Mouse (Mus musculus): ENCODE measurements around the gene Gm44973. TPM values are rescaled to one million over a fixed set of nuclear protein-coding genes. Genes with fewer than 3 reads are reported as not detected.
A peak's percentile ranks its signal among the peaks of the same experiment; 100 is the strongest.

Gm44973 gene
- polyA plus RNA-seq, 1 experiment from 2014 or later = not detected

DNA sequence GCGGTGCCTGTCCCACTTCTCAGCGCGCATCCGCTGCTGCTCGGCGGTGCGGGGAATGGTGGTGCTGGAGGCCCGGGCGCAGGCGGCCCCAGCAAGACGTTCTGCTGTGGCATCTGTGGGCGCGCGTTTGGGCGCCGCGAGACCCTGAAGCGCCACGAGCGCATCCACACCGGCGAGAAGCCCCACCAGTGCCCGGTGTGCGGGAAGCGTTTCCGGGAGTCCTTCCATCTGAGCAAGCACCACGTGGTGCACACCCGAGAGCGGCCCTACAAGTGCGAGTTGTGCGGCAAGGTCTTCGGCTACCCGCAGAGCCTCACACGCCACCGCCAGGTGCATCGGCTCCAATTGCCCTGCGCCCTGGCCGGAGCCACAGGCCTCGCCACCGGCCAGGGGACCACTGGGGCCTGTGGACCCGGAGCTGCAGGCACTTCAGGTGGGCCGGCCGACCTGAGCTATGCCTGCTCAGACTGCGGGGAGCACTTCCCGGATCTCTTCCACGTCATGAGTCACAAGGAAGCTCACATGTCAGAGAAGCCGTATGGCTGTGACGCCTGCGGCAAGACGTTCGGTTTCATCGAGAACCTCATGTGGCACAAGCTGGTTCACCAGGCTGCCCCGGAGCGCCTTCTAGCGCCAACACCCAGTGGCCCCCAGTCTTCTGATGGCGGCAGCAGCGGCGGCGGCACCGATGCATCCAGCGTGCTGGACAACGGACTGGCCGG lies 15.4 kb downstream of the Gm44973 start:
- Histone ChIP-seq H3K27ac (replicated peaks in 1 of 2; ENCODE audit: control insufficient read depth in 1 of 2, insufficient read depth in 1 of 2, low read depth in 2 of 2, low read length in 2 of 2) (no peak overlapping the region), H3K27me3 (ENCODE audit: control insufficient read depth, insufficient read depth, low read length) (no peaks in the 10 kb centered on the region), H3K9ac (ENCODE audit: low read length) (no peak overlapping the region), H3K4me1 (ENCODE audit: control insufficient read depth in 2 of 2, insufficient read depth in 2 of 2, low read length in 2 of 2) (no peaks in the 10 kb centered on the region), H3K4me3 (ENCODE audit: control insufficient read depth in 1 of 2, insufficient read depth in 1 of 2, low read depth in 1 of 2, low read length in 2 of 2) (no peak overlapping the region), H3K36me3 (ENCODE audit: control insufficient read depth, insufficient read depth, low read length) (peaks cover 95% of the 10 kb centered on the region), H3K4me2 (ENCODE audit: low read length) (no peak overlapping the region), H3K9me3 (ENCODE audit: control insufficient read depth, low read length) (peaks cover 35% of the 10 kb centered on the region)
- 0 out of 2 replicates have a peak, but pooled peaks have one; percentile 9 for ATAC-seq (ENCODE audit: insufficient number of reproducible peaks, insufficient read depth, low FRiP score, low read depth)
- 81% methylated on average over 63 of the region's 63 CpGs for WGBS

DNA sequence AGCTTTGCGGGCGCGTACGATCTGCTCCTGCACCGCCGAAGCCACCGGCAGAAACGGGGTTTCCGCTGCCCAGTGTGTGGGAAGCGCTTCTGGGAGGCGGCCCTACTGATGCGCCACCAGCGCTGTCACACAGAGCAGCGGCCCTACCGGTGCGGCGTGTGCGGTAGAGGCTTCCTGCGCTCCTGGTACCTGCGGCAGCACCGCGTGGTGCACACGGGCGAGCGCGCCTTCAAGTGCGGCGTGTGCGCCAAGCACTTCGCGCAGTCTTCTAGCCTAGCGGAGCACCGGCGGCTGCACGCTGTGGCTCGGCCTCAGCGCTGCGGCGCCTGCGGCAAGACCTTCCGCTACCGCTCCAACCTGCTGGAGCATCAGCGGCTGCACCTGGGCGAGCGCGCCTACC lies 16.2 kb downstream of the Gm44973 start:
- Histone ChIP-seq H3K27ac (replicated peaks in 1 of 2; ENCODE audit: control insufficient read depth in 1 of 2, insufficient read depth in 1 of 2, low read depth in 2 of 2, low read length in 2 of 2) (no peak overlapping the region), H3K4me2 (ENCODE audit: low read length) (no peak overlapping the region), H3K4me3 (ENCODE audit: control insufficient read depth in 1 of 2, insufficient read depth in 1 of 2, low read depth in 1 of 2, low read length in 2 of 2) (no peak overlapping the region), H3K36me3 (ENCODE audit: control insufficient read depth, insufficient read depth, low read length) (peaks cover 94% of the 10 kb centered on the region), H3K9me3 (ENCODE audit: control insufficient read depth, low read length) (peaks cover 35% of the 10 kb centered on the region), H3K27me3 (ENCODE audit: control insufficient read depth, insufficient read depth, low read length) (no peaks in the 10 kb centered on the region), H3K9ac (ENCODE audit: low read length) (no peak overlapping the region), H3K4me1 (ENCODE audit: control insufficient read depth in 2 of 2, insufficient read depth in 2 of 2, low read length in 2 of 2) (no peaks in the 10 kb centered on the region)
- no peak for ATAC-seq (ENCODE audit: insufficient number of reproducible peaks, insufficient read depth, low FRiP score, low read depth)
- WGBS = 82% methylated on average over 45 of the region's 46 CpGs

DNA sequence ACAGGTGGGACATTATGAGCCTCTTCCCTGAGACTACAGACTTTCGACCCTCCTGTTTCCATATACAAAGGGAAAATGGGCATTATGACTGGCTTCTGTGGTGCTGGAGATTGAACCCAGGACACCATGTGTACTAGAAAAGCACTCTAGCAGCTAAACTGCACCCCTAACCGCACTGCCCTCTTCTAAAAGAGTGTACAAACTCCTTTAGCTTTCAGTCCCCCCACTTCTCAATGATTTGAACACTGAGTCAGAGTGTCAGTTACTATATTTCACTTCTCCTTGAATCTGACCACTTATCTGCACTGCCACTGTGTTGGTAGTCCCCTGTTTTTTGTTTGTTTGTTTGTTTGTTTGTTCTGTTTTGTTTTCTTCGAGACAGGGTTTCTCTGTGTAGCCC lies 18.5 kb downstream of the Gm44973 start, which contains the start of gene 4632433K11Rik:
4632433K11Rik (plus strand) TSS at position 301 of the 400 bp plus-strand sequence.
- no peak within 1 kb of the TSS for H3K9ac ChIP-seq (ENCODE audit: low read length)
- no peak within 1 kb of the TSS for H3K4me2 ChIP-seq (ENCODE audit: low read length)
- WGBS = 87% methylated on average over 3 of the region's 3 CpGs
- no peak for ATAC-seq (ENCODE audit: insufficient number of reproducible peaks, insufficient read depth, low FRiP score, low read depth)
- peaks cover 35% of the 10 kb centered on the region for H3K9me3 ChIP-seq (ENCODE audit: control insufficient read depth, low read length)
- no peak within 1 kb of the TSS for H3K27ac ChIP-seq (replicated peaks in 1 of 2; ENCODE audit: control insufficient read depth in 1 of 2, insufficient read depth in 1 of 2, low read depth in 2 of 2, low read length in 2 of 2)
- peaks cover 73% of the 10 kb centered on the region for H3K36me3 ChIP-seq (ENCODE audit: control insufficient read depth, insufficient read depth, low read length)
- peaks cover 2 to 7% of the 10 kb centered on the region in 2 experiments; a peak in 3 of 4 replicates for H3K4me1 ChIP-seq (ENCODE audit: control insufficient read depth in 2 of 2, insufficient read depth in 2 of 2, low read length in 2 of 2)
- no peaks in the 10 kb centered on the region for H3K27me3 ChIP-seq (ENCODE audit: control insufficient read depth, insufficient read depth, low read length)
- H3K4me3 ChIP-seq (ENCODE audit: control insufficient read depth in 1 of 2, insufficient read depth in 1 of 2, low read depth in 1 of 2, low read length in 2 of 2) = no peak within 1 kb of the TSS

DNA sequence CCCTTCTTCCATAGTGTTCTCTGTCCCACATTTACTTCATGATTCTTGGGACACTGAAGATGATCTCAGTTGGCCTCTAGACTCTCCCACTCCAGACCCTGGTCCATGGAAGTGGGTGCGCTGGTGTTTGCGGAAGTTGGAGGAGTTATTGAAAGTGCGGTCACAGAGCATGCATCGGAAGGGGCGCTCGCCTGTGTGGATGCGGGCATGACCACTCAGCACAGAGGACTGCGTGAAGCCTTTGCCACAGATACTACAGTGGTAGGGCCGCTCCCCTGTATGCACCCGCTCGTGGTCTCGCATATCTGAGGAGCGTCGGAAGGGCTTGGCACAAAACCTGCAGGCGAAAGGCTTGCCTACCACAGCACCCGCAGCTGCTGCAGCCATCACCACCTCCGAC lies 20.3 kb downstream of the Gm44973 start:
- Histone ChIP-seq H3K4me3 (ENCODE audit: control insufficient read depth in 1 of 2, insufficient read depth in 1 of 2, low read depth in 1 of 2, low read length in 2 of 2) (no peak overlapping the region), H3K4me2 (ENCODE audit: low read length) (no peak overlapping the region), H3K27me3 (ENCODE audit: control insufficient read depth, insufficient read depth, low read length) (no peaks in the 10 kb centered on the region), H3K4me1 (ENCODE audit: control insufficient read depth in 2 of 2, insufficient read depth in 2 of 2, low read length in 2 of 2) (peaks cover 2 to 11% of the 10 kb centered on the region in 2 experiments; a peak in 3 of 4 replicates), H3K9me3 (ENCODE audit: control insufficient read depth, low read length) (peaks cover 18% of the 10 kb centered on the region), H3K9ac (ENCODE audit: low read length) (no peak overlapping the region), H3K36me3 (ENCODE audit: control insufficient read depth, insufficient read depth, low read length) (peaks cover 55% of the 10 kb centered on the region), H3K27ac (replicated peaks in 1 of 2; ENCODE audit: control insufficient read depth in 1 of 2, insufficient read depth in 1 of 2, low read depth in 2 of 2, low read length in 2 of 2) (no peak overlapping the region)
- no peak for ATAC-seq (ENCODE audit: insufficient number of reproducible peaks, insufficient read depth, low FRiP score, low read depth)
- WGBS = 95% methylated on average over 17 of the region's 17 CpGs

DNA sequence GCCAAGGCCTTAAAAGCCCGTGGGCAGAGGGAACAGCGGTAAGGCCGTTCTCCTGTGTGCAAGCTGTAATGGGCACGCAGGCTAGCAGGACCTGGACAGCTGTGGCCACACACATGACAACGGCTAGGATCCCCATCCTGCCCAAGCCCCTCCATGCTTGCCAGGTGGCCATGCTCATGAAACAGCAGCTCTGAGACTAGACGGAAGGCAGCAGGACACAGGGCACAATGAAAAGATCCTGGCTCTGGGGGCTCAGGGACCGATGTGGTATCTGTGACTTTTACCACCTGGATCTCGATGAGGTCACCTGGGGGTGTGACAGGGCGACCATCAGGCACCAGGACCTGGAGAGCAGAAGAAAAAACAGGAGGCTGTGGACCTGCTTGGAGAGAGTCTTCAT lies 20.8 kb downstream of the Gm44973 start:
- H3K4me2 ChIP-seq (ENCODE audit: low read length) = no peak overlapping the region
- H3K4me3 ChIP-seq (ENCODE audit: control insufficient read depth in 1 of 2, insufficient read depth in 1 of 2, low read depth in 1 of 2, low read length in 2 of 2) = no peak overlapping the region
- H3K27ac ChIP-seq (replicated peaks in 1 of 2; ENCODE audit: control insufficient read depth in 1 of 2, insufficient read depth in 1 of 2, low read depth in 2 of 2, low read length in 2 of 2) = no peak overlapping the region
- ATAC-seq (ENCODE audit: insufficient number of reproducible peaks, insufficient read depth, low FRiP score, low read depth) = no peak
- peaks cover 13% of the 10 kb centered on the region for H3K9me3 ChIP-seq (ENCODE audit: control insufficient read depth, low read length)
- H3K9ac ChIP-seq (ENCODE audit: low read length) = no peak overlapping the region
- no peaks in the 10 kb centered on the region for H3K27me3 ChIP-seq (ENCODE audit: control insufficient read depth, insufficient read depth, low read length)
- peaks cover 2 to 11% of the 10 kb centered on the region in 2 experiments; a peak in 3 of 4 replicates for H3K4me1 ChIP-seq (ENCODE audit: control insufficient read depth in 2 of 2, insufficient read depth in 2 of 2, low read length in 2 of 2)
- 94% methylated on average over 9 of the region's 9 CpGs for WGBS
- peaks cover 51% of the 10 kb centered on the region for H3K36me3 ChIP-seq (ENCODE audit: control insufficient read depth, insufficient read depth, low read length)

DNA sequence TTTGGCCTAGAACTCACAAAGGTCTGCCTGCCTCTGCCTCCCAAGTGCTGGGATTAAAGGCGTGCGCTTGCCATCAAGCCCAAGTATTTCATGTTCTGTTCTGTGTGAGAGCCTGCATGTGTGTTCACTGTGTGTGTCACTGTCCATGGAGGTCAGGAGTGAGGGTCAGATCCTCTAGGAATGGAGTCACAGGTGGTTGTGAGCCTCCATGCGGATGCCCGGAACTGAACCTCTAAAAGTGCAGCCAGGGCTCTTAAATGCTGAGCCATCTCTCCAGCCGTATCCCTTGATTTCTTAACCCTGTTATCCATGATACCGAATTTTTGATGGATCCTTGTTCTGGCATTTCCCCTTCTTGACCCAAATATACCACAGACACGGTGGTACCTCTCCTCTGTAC lies 21.7 kb downstream of the Gm44973 start:
- Histone ChIP-seq H3K36me3 (ENCODE audit: control insufficient read depth, insufficient read depth, low read length) (peaks cover 46% of the 10 kb centered on the region), H3K9ac (ENCODE audit: low read length) (no peak overlapping the region), H3K4me1 (ENCODE audit: control insufficient read depth in 2 of 2, insufficient read depth in 2 of 2, low read length in 2 of 2) (peaks cover 2 to 11% of the 10 kb centered on the region in 2 experiments; a peak in 3 of 4 replicates), H3K27me3 (ENCODE audit: control insufficient read depth, insufficient read depth, low read length) (no peaks in the 10 kb centered on the region), H3K27ac (replicated peaks in 1 of 2; ENCODE audit: control insufficient read depth in 1 of 2, insufficient read depth in 1 of 2, low read depth in 2 of 2, low read length in 2 of 2) (no peak overlapping the region), H3K9me3 (ENCODE audit: control insufficient read depth, low read length) (peaks cover 4% of the 10 kb centered on the region; the same call in 1 of the 2 replicates), H3K4me3 (ENCODE audit: control insufficient read depth in 1 of 2, insufficient read depth in 1 of 2, low read depth in 1 of 2, low read length in 2 of 2) (no peak overlapping the region), H3K4me2 (ENCODE audit: low read length) (no peak overlapping the region; the same call in 1 of the 2 replicates)
- no peak for ATAC-seq (ENCODE audit: insufficient number of reproducible peaks, insufficient read depth, low FRiP score, low read depth)
- WGBS = 87% methylated on average over 7 of the region's 7 CpGs

DNA sequence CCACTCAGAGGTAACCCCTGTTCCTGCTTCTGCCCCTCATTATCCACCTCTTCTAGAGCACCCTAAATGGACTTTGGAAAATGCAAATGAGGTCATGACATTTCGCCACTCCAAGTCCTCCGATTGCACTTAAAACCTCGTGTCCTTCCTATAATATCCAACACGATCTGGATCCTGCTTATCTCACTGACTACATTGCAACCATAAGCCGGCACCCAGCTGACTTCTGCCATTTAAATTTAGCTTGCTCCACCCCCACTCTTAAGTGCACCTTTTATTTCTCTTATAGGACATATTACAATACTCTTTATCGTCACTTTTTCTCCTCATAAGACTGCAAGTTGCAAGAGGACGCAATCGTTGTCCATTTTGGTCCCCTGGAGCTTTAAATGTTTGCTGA lies 22.2 kb downstream of the Gm44973 start:
- Histone ChIP-seq H3K4me3 (ENCODE audit: control insufficient read depth in 1 of 2, insufficient read depth in 1 of 2, low read depth in 1 of 2, low read length in 2 of 2) (peak overlapping the region; percentile 66 to 75; a peak in 3 of 4 replicates), H3K4me1 (ENCODE audit: control insufficient read depth in 2 of 2, insufficient read depth in 2 of 2, low read length in 2 of 2) (peaks cover 2 to 11% of the 10 kb centered on the region in 2 experiments; a peak in 3 of 4 replicates), H3K27ac (replicated peaks in 1 of 2; ENCODE audit: control insufficient read depth in 1 of 2, insufficient read depth in 1 of 2, low read depth in 2 of 2, low read length in 2 of 2) (peak overlapping the region; percentile 72 to 94; a peak in 3 of 4 replicates), H3K4me2 (ENCODE audit: low read length) (peak overlapping the region; percentile 65), H3K36me3 (ENCODE audit: control insufficient read depth, insufficient read depth, low read length) (peaks cover 41% of the 10 kb centered on the region), H3K27me3 (ENCODE audit: control insufficient read depth, insufficient read depth, low read length) (no peaks in the 10 kb centered on the region), H3K9me3 (ENCODE audit: control insufficient read depth, low read length) (no peaks in the 10 kb centered on the region), H3K9ac (ENCODE audit: low read length) (peak overlapping the region; percentile 76; the same call in 1 of the 2 replicates)
- no peak for ATAC-seq (ENCODE audit: insufficient number of reproducible peaks, insufficient read depth, low FRiP score, low read depth)
- WGBS = 71% methylated on average over 8 of the region's 8 CpGs
